Mouse (Mus musculus): ENCODE results near the gene Ppp1r9a. TPM values are rescaled to one million over a fixed set of nuclear protein-coding genes. Genes with fewer than 3 reads are reported as not detected.

The Ppp1r9a gene
- polyA plus RNA-seq, 1 experiment: 34.1 TPM

DNA sequence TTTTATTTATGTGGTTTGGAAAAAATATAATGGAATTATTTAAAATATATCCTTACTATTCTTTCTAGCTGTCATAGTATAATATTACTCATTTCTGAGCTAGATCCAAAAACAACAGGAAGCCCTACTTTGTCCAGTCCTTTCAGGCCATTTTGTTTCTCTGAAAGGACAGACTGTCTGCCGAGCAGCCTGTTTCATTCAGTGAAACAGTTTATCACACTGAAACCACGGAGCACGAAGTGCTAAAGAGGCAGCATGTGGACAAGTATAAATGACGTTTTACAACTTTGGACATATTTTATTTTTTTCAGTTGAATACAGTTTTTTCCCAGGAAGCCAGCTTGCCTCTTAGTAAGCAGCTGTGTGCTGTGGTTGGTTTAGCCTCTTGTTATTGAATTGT, 181.2 kb downstream of the Ppp1r9a start:
- no peak for TF ChIP-seq CTCF (IDR thresholded peaks at IDR 0.05; ENCODE audit: borderline replicate concordance, insufficient read depth, low read depth, low read length)
- no peak for TF ChIP-seq POLR2A (IDR thresholded peaks at IDR 0.05; ENCODE audit: borderline replicate concordance, insufficient read depth, low read length)
- no peaks in the 10 kb centered on the region for H3K27me3 ChIP-seq (ENCODE audit: control insufficient read depth, insufficient read depth, low read length)
- H3K4me3 ChIP-seq (replicated peaks; ENCODE audit: insufficient read depth, low read depth, low read length): no peak overlapping the region
- WGBS: 25% methylated on average over 4 of the region's 4 CpGs
- DNase-seq: no peak
- H3K4me1 ChIP-seq (ENCODE audit: control insufficient read depth, insufficient read depth, low read length): no peaks in the 10 kb centered on the region
- H3K27ac ChIP-seq (ENCODE audit: insufficient read depth, low read length): no peak overlapping the region

DNA sequence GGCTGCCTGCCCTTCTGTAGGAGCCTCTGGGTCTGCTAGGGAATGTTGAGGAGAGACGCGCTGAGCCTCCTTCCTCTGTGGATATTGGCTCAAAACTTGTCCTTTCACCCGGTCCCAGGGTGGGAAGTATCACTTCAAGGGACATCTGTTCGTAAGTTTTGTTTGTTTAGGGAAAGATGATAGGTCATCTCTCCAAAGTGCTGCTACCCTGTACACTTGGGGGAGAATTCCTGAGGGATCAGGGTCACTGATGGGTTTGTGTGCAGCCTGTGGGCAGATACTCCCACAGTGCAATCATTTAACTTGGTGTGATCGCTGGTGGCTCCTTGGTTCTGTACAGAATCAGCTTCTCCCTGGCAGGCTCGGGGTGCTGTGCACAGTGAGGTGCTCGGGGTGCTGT, 189.2 kb downstream of the Ppp1r9a start:
- DNase-seq: no peak
- no peak overlapping the region for H3K4me3 ChIP-seq (replicated peaks; ENCODE audit: insufficient read depth, low read depth, low read length)
- no peak overlapping the region for H3K27ac ChIP-seq (ENCODE audit: insufficient read depth, low read length)
- no peak for TF ChIP-seq POLR2A (IDR thresholded peaks at IDR 0.05; ENCODE audit: borderline replicate concordance, insufficient read depth, low read length)
- no peak for TF ChIP-seq CTCF (IDR thresholded peaks at IDR 0.05; ENCODE audit: borderline replicate concordance, insufficient read depth, low read depth, low read length)
- WGBS: 90% methylated on average over 7 of the region's 7 CpGs
- no peaks in the 10 kb centered on the region for H3K27me3 ChIP-seq (ENCODE audit: control insufficient read depth, insufficient read depth, low read length)
- H3K4me1 ChIP-seq (ENCODE audit: control insufficient read depth, insufficient read depth, low read length): no peaks in the 10 kb centered on the region

- no peak overlapping the region for H3K4me3 ChIP-seq (replicated peaks; ENCODE audit: insufficient read depth, low read depth, low read length)
- DNase-seq: no peak
- 95% methylated on average over 4 of the region's 4 CpGs for WGBS
- TF ChIP-seq CTCF (IDR thresholded peaks at IDR 0.05; ENCODE audit: borderline replicate concordance, insufficient read depth, low read depth, low read length): no peak
- TF ChIP-seq POLR2A (IDR thresholded peaks at IDR 0.05; ENCODE audit: borderline replicate concordance, insufficient read depth, low read length): no peak
- H3K4me1 ChIP-seq (ENCODE audit: control insufficient read depth, insufficient read depth, low read length): no peaks in the 10 kb centered on the region
- H3K27ac ChIP-seq (ENCODE audit: insufficient read depth, low read length): no peak overlapping the region
- no peaks in the 10 kb centered on the region for H3K27me3 ChIP-seq (ENCODE audit: control insufficient read depth, insufficient read depth, low read length)
Observed at GRCm38 (mm10) chr6:5092795-5093194, 190.1 kb downstream of the Ppp1r9a start.

DNA sequence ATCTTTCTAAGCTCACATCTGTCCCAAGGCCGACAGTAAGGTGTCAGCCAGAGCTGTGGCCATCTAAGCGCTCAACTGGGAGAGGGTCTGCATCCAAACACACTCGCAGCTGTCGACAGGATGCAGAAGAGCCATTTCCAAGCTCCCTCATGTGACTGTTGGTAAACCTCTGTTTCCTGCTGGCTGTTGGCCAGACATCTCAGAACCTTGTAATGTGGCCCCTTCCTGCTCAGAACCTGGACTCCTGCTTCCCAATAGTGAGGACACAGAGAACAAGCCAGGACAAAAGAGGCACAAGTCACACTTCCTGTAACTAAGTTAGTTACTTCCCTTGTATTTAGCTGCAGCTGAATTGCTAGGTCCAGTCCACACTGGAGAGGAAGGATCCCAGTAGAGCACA, 190.8 kb downstream of the Ppp1r9a start:
- Histone ChIP-seq H3K4me1 (ENCODE audit: control insufficient read depth, insufficient read depth, low read length) (no peaks in the 10 kb centered on the region), H3K4me3 (replicated peaks; ENCODE audit: insufficient read depth, low read depth, low read length) (no peak overlapping the region), H3K27me3 (ENCODE audit: control insufficient read depth, insufficient read depth, low read length) (no peaks in the 10 kb centered on the region), H3K27ac (ENCODE audit: insufficient read depth, low read length) (no peak overlapping the region)
- DNase-seq: no peak
- WGBS: 61% methylated on average over 4 of the region's 4 CpGs
- TF ChIP-seq POLR2A (IDR thresholded peaks at IDR 0.05; ENCODE audit: borderline replicate concordance, insufficient read depth, low read length): no peak
- TF ChIP-seq CTCF (IDR thresholded peaks at IDR 0.05; ENCODE audit: borderline replicate concordance, insufficient read depth, low read depth, low read length): no peak

GRCm38 (mm10) chr6:5095365-5095973, 192.8 kb downstream of the Ppp1r9a start:
- no peak for DNase-seq
- Histone ChIP-seq H3K27me3 (ENCODE audit: control insufficient read depth, insufficient read depth, low read length) (no peaks in the 10 kb centered on the region), H3K27ac (ENCODE audit: insufficient read depth, low read length) (no peak overlapping the region), H3K4me1 (ENCODE audit: control insufficient read depth, insufficient read depth, low read length) (no peaks in the 10 kb centered on the region), H3K4me3 (replicated peaks; ENCODE audit: insufficient read depth, low read depth, low read length) (no peak overlapping the region)
- 92% methylated on average over 9 of the region's 9 CpGs for WGBS
- TF ChIP-seq POLR2A (IDR thresholded peaks at IDR 0.05; ENCODE audit: borderline replicate concordance, insufficient read depth, low read length): no peak
- TF ChIP-seq CTCF (IDR thresholded peaks at IDR 0.05; ENCODE audit: borderline replicate concordance, insufficient read depth, low read depth, low read length): no peak

GRCm38 (mm10) chr6:5097309-5097708, 194.6 kb downstream of the Ppp1r9a start:
- TF ChIP-seq POLR2A (IDR thresholded peaks at IDR 0.05; ENCODE audit: borderline replicate concordance, insufficient read depth, low read length) (no peak), CTCF (IDR thresholded peaks at IDR 0.05; ENCODE audit: borderline replicate concordance, insufficient read depth, low read depth, low read length) (no peak)
- WGBS: 57% methylated on average over 3 of the region's 3 CpGs

DNA sequence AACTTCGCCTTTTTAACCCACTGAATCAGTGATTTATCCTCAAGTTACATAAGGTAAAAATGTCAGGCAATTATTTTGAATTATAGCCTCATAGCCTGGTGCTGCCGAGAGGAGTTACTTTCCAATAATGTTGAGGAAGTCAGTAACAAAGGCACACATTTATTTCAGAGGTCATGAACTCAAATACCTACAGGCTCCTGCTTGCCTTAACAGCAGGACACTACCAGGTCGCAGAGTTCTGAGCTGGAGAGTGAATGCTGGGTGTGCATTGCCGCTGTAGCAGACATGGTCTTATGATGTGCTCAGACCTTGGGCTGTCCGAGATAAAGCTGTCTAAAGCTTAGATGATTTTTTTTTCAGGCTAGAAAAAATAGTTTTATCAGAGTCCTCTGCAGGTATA, 196.6 kb downstream of the Ppp1r9a start:
- no peak for DNase-seq
- Histone ChIP-seq H3K4me1 (ENCODE audit: control insufficient read depth, insufficient read depth, low read length) (no peaks in the 10 kb centered on the region), H3K27ac (ENCODE audit: insufficient read depth, low read length) (no peak overlapping the region), H3K4me3 (replicated peaks; ENCODE audit: insufficient read depth, low read depth, low read length) (no peak overlapping the region), H3K27me3 (ENCODE audit: control insufficient read depth, insufficient read depth, low read length) (no peaks in the 10 kb centered on the region)
- TF ChIP-seq POLR2A (IDR thresholded peaks at IDR 0.05; ENCODE audit: borderline replicate concordance, insufficient read depth, low read length): no peak
- TF ChIP-seq CTCF (IDR thresholded peaks at IDR 0.05; ENCODE audit: borderline replicate concordance, insufficient read depth, low read depth, low read length): no peak
- WGBS: 82% methylated on average over 5 of the region's 5 CpGs

More at GRCm38 (mm10) chr6:5097309-5097708, 194.6 kb downstream of the Ppp1r9a start:
- H3K27ac ChIP-seq (ENCODE audit: insufficient read depth, low read length): no peak overlapping the region
- no peaks in the 10 kb centered on the region for H3K27me3 ChIP-seq (ENCODE audit: control insufficient read depth, insufficient read depth, low read length)
- DNase-seq: no peak
- no peaks in the 10 kb centered on the region for H3K4me1 ChIP-seq (ENCODE audit: control insufficient read depth, insufficient read depth, low read length)
- H3K4me3 ChIP-seq (replicated peaks; ENCODE audit: insufficient read depth, low read depth, low read length): no peak overlapping the region

DNA sequence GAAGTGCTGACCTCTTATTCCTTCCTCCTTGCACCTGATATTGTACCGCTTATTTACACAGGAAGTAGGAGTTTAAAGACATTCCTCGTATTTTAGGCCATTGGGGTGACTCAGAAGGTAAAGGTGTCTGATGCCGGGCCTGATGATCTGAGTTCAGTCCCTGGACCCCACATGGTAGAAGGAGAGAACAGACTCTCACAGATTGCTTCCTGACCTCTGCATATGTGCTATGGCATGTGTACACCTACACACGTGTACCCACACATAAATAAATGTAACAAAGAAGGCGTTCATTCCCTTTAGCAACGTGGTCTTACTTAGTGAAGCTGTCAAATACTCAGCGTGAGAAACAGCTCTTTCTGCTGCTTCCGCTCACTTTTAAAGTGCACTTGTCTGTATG, 197.1 kb downstream of the Ppp1r9a start:
- TF ChIP-seq CTCF (IDR thresholded peaks at IDR 0.05; ENCODE audit: borderline replicate concordance, insufficient read depth, low read depth, low read length) (no peak), POLR2A (IDR thresholded peaks at IDR 0.05; ENCODE audit: borderline replicate concordance, insufficient read depth, low read length) (no peak)
- Histone ChIP-seq H3K27ac (ENCODE audit: insufficient read depth, low read length) (no peak overlapping the region), H3K4me3 (replicated peaks; ENCODE audit: insufficient read depth, low read depth, low read length) (no peak overlapping the region), H3K27me3 (ENCODE audit: control insufficient read depth, insufficient read depth, low read length) (no peaks in the 10 kb centered on the region), H3K4me1 (ENCODE audit: control insufficient read depth, insufficient read depth, low read length) (no peaks in the 10 kb centered on the region)
- no peak for DNase-seq
- WGBS: 88% methylated on average over 8 of the region's 8 CpGs

All from cerebellum, adult 2 months (tissue).